Mouse (Mus musculus) urinary bladder, postnatal 36 days (tissue): Measurements from ENCODE around the gene Cdkl4.
A peak's percentile ranks its signal among the peaks of the same experiment; 100 is the strongest.

Experiments used
- DNase-seq, 2 experiments: peaks; one replicate each; pipeline ENCODE4 v3.0.0; 2022; ENCODE audit warnings: low spot score in 2 of 2, mixed read lengths in 1 of 2

Gene Cdkl4

GRCm38 (mm10) chr17:80480031-80480854, 97.4 kb downstream of the Cdkl4 start, which contains the start of gene Sos1:
TSS of gene Sos1 (minus strand) at chr17:80480453.
- peak; percentile 96 for DNase-seq

- DNase-seq = peak; percentile 44 to 63
Measured at GRCm38 (mm10) chr17:80479295-80480030, 98.2 kb downstream of the Cdkl4 start.

- DNase-seq = no peak
Measured at GRCm38 (mm10) chr17:80477679-80478078, 99.9 kb downstream of the Cdkl4 start.

- no peak for DNase-seq
Measured at GRCm38 (mm10) chr17:80476496-80476895, 101.1 kb downstream of the Cdkl4 start.
